Mouse (Mus musculus): ENCODE results near the gene Cux1.
"Not testable (repeated sequence)": the region's sequence is repeated elsewhere in the genome, so short reads cannot be mapped to it uniquely, and the experiment has no call there.

Gene Cux1

GRCm38 (mm10) chr5:136475161-136475560 is 92.1 kb downstream of the Cux1 start:
- no peak for DNase-seq (ENCODE audit: low spot score in 2 of 2)

- DNase-seq (ENCODE audit: low spot score in 2 of 2), result no peak
These were observed 93.2 kb downstream of the Cux1 start for GRCm38 (mm10) chr5:136474086-136474485.

DNA sequence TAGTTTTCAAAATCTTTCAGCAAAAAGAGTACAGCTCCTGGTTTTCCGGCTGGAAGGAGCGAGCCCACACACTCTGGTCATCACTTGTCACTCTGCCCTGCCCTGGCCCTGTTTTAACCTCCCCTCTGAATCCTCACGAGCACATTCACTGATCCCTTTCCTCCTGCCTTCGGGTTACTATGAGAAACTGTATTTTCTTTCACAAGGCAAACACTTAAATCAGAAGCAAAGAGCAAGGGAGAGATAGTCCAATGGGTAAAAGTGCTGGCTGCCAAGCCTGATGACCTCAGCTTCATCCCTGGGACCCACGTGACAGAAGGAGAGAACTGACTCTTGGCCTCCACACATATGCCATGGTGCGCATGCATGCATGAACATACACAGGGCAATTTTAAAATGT is 94.0 kb downstream of the Cux1 start:
- no peak for DNase-seq (ENCODE audit: low spot score in 2 of 2)

DNA sequence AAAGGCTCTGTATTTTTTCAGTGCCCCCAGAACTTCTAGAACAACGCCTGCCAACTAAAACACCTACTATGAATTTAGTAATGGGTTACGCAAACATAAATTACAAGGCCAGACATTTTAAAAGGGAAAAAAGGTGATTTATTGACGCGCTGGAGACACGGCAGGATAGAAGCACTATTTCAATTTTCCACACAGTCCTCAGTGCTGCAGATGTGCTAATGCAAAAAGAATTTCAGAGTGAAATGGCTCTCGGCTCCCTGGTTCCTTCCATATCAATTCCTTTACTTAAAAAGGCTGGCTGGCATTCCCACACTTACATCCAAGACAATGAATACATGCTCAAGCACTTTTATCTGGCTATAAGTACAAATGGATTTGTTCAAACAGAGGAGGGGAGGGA is 94.4 kb downstream of the Cux1 start:
- DNase-seq (ENCODE audit: low spot score in 2 of 2), result no peak

- not testable (repeated sequence) for DNase-seq (ENCODE audit: low spot score in 2 of 2)
These were observed 96.1 kb downstream of the Cux1 start for GRCm38 (mm10) chr5:136470985-136471735.

DNA sequence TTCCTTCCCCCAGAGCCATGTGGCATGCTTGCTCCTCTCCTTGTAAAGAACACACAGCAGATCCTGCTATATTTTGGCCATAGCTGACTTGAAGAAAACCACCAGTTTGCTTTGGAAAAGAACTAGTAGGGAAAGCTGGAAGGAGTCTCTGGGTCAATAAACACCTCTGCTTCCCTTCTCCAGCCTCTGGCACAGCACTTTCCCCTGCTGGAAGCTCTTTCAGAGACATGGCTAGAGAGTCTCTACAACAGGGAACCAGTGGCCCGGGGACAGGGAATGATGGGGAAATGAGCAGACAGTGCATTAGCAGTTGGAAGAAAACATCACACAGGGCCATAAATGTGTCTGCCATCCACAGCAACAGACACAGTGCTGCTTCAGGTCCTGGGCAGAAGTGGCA is 98.0 kb downstream of the Cux1 start:
- no peak for DNase-seq (ENCODE audit: low spot score in 2 of 2)

DNA sequence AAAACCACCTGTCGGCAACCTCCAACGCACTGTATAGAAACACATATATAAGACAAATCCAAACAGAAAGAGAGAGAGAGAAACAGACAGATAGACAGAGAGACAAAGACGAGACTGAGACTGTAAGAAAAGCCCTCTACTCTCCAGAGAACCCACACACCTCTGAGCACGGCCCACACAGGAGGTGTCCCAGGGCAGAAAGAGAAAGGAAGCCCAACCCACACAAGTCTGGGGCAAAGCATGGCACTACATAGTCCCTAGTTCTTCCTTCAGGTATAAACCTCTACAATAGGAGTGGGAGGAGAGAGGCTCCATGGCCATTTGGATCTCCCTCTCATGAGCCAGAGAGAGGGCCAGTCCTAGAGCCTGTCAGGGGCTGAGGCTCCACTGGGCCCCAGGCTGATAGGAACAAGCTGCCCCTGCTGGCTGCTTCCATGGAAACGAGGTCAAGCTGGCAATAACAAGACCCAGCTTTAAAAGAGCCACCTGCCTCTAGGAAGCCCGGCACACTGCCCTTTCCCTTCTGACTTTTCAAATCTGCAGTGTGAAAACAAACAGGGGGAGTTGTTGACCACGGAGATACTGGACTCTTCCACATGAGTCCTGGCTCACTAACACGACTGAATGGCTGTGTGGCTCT is 99.8 kb downstream of the Cux1 start:
- DNase-seq (ENCODE audit: low spot score in 2 of 2), result no peak

- no peak for DNase-seq (ENCODE audit: low spot score in 2 of 2)
These were observed 101.4 kb downstream of the Cux1 start for GRCm38 (mm10) chr5:136465770-136466406.

DNA sequence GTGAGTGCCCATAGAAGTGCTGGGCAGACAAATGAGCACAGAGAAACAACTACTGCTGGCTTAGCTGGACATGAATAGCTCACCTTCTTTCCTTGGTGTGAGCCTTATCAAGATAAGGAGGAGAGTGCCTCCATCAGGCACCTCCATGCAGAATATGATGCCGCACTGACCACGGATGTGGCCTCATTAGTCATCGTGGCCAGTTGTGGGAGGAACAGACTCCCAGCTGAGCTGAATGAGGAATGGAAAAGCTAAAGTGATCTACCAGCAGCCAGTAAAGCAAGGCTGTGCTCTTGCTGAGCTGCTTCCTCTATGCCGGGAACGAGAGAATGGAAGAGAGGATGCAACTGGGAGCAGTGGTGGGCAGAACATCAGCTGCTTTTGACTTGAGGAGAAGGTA is 101.9 kb downstream of the Cux1 start:
- no peak for DNase-seq (ENCODE audit: low spot score in 2 of 2)

- no peak for DNase-seq (ENCODE audit: low spot score in 2 of 2)
These were observed 102.4 kb downstream of the Cux1 start for GRCm38 (mm10) chr5:136464849-136465248.

DNA sequence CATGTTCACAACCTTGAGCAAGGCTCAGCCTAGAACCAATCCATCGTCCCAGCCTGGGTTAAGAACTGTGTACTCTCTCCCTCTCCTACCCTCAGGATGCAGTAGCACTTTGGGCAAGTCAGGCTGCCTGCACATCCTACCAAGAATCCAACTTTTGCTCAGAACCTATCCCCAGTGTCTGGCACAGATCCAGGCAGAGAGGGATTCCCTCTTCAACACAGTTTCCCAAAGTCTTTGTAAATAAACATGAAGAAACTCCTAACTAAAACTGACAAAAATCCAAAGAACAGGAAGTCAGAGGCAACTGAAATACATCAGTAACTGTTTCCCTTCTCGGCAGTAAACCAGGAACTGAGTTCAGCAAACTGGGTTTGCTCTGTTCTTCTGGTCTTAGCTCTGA is 103.2 kb downstream of the Cux1 start:
- no peak for DNase-seq (ENCODE audit: low spot score in 2 of 2)

DNA sequence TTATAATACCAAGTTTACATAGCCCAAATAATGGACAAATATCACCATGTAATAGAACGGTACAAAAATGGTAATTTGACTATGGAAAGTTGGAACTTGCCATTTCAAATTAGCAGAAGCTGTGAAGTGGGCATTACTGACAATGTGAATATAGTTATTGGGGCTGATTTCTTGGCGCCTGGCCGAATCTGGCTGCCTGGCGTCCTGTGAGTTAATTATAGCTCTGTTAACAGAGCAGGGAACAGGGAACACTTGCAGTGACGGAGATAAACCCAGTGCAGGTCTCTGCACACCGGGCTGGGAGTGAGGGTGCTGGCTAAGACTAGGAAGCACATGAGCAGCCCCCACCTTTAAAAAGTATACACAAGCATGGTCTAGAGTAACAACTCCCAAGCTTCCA is 104.7 kb downstream of the Cux1 start:
- no peak for DNase-seq (ENCODE audit: low spot score in 2 of 2)

DNA sequence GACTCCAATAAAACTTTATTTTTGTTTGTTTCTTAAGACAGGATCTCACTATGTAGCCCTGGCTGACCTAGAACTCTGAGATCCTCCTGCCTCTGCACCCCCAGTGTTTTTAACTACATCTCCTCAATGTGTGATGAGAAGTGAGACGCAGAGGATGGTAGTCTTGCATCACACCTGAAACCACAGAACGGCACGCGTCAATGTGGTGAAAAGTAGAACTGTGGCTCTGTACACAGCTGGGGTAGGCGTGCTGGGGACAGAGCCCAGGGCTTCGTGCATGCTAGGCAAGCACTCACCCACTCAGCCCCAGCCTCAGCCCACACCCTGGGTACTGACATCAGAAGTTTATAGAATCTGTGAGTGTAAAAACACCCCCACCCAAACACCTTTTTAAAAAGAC is 107.4 kb downstream of the Cux1 start:
- no peak for DNase-seq (ENCODE audit: low spot score in 2 of 2)

DNA sequence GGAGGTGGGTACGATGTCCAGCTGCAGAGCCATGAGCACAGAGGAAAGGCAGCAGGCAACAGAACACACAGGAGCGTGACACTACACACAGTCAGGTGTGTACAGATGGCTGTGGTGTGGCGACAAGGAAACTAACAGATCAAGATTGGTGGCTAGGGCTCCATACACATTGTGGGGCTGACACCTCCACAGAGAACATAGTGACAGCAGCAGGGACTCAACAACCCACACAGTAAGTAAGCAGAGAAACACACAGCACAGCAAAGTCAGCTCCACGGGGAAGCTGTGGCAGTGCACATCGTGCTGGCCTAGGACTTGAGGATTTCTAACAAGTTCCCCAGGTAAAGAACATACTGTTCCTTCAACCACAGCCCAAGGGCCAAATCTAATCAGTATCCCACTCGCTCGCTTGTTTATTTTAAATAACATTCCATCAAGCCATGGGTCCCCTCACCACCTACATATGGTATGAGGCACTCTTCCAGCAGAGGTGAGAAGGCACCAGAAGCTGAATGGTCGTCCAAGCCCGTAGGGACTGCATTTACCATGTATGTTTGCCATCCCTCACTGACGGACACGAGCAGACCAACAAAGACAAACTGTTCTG is 108.3 kb downstream of the Cux1 start:
- DNase-seq (ENCODE audit: low spot score in 2 of 2), result no peak

- DNase-seq (ENCODE audit: low spot score in 2 of 2), result no peak
These were observed 109.0 kb downstream of the Cux1 start for GRCm38 (mm10) chr5:136458102-136458863.

- no peak for DNase-seq (ENCODE audit: low spot score in 2 of 2)
These were observed 110.9 kb downstream of the Cux1 start for GRCm38 (mm10) chr5:136456395-136456794.

- DNase-seq (ENCODE audit: low spot score in 2 of 2), result no peak
These were observed 114.6 kb downstream of the Cux1 start for GRCm38 (mm10) chr5:136452681-136453080.

GRCm38 (mm10) chr5:136449801-136450200 is 117.5 kb downstream of the Cux1 start:
- DNase-seq (ENCODE audit: low spot score in 2 of 2), result no peak

DNA sequence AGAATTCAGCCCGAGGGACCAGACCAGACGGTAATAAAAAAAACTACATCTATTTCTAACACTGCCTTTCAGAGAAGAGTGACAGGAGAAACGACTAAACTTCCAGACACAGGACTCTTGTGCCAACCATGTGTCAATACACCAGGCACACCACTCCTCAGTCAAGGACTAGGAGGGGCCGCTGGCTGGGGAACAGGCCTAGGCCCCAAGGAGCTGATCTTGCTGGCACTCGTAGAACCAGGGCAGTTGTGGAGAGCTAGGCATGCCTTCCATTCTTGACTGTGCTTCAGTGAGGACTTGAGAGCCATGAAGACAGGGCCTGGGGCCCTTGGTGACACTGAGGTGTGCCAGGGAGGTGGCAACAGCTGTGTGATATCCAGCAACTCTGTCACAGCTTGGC is 121.3 kb downstream of the Cux1 start:
- no peak for DNase-seq (ENCODE audit: low spot score in 2 of 2)

GRCm38 (mm10) chr5:136442238-136443187 is 124.8 kb downstream of the Cux1 start:
- no peak for DNase-seq (ENCODE audit: low spot score in 2 of 2)

DNA sequence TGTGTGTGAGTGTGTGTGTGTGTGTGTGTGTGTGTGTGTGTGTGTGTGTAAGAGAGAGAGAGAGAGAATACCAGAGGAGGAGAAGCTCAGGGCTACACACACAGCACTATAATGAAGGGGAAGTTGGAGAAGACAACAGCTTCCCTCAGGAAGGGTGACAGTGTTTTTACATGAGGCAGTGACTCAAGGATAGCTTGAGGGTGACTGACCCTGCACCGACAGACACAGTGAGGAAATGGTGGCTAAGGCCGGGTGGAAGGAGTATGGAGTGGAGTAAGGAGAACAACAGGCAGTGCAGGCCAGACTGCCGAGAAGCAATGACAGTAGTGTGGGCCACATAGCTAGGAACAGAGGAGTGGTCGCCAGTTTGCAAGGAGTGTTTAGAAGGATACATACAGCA is 137.6 kb downstream of the Cux1 start:
- DNase-seq (ENCODE audit: low spot score in 2 of 2), result no peak
